Mouse (Mus musculus) lung, embryonic 15.5 days (tissue): Measurements from ENCODE around the gene Mark4. TPM values are rescaled to one million over a fixed set of nuclear protein-coding genes. Genes with fewer than 3 reads are reported as not detected.
A peak's percentile ranks its signal among the peaks of the same experiment; 100 is the strongest.

Experiments used
- ATAC-seq: fragments of 200-750 bp; cut with Nextera tagmentation; 2 replicates; pipeline ENCODE4 v1.8.0; 2017; ENCODE audit warnings: moderate number of reproducible peaks, borderline replicate concordance; ENCODE audit not compliant: low FRiP score, low TSS enrichment; ENCODE audit errors: extremely low read depth
- H3K27ac ChIP-seq: fragments of 300-500 bp; sonication (generic); 2 replicates; pipeline ENCODE4 v1.5.1; 2015; ENCODE audit warnings: moderate library complexity, mild to moderate bottlenecking, inconsistent platforms
- H3K27me3 ChIP-seq: fragments of 300-500 bp; sonication (generic); 2 replicates; pipeline ENCODE4 v1.6.1; 2015; ENCODE audit warnings: inconsistent platforms
- H3K36me3 ChIP-seq: fragments of 300-500 bp; sonication (generic); 2 replicates; pipeline ENCODE4 v1.6.1; 2015; ENCODE audit warnings: inconsistent platforms
- H3K4me1 ChIP-seq: fragments of 300-500 bp; sonication (generic); 2 replicates; pipeline ENCODE4 v1.6.1; 2015; ENCODE audit warnings: inconsistent platforms
- H3K4me2 ChIP-seq: fragments of 300-500 bp; sonication (generic); 2 replicates; pipeline ENCODE4 v1.6.1; 2015; ENCODE audit warnings: inconsistent platforms, mild to moderate bottlenecking, moderate library complexity
- H3K4me3 ChIP-seq: fragments of 300-500 bp; sonication (generic); 2 replicates; pipeline ENCODE4 v1.5.1; 2015; ENCODE audit warnings: mild to moderate bottlenecking, inconsistent platforms
- H3K9ac ChIP-seq: fragments of 300-500 bp; sonication (generic); 2 replicates; pipeline ENCODE4 v1.6.1; 2015; ENCODE audit warnings: inconsistent platforms
- H3K9me3 ChIP-seq: fragments of 300-500 bp; sonication (generic); 2 replicates; pipeline ENCODE4 v1.6.1; 2016; ENCODE audit warnings: inconsistent platforms
- WGBS: fragments of 180-500 bp; shearing (Covaris S2); methylation state at CpG from one replicate; pipeline ENCODE4 v1.1.7; 2015; 5-methylcytosine and 5-hydroxymethylcytosine counted together
- polyA plus RNA-seq: library from polyadenylated mRNA; unstranded; fragments of >200 nt; fragmentation: Nextera tagmentation; extraction: Ambion mirVana; gene quantifications from 2 replicates; pipeline ENCODE4 v1.2.1, GENCODE M21; 2015

Gene Mark4
- polyA plus RNA-seq, 1 experiment from 2014 or later, result 7.9 TPM

- no peak overlapping the region for H3K4me2 ChIP-seq
- no peaks in the 10 kb centered on the region for H3K9me3 ChIP-seq
- ATAC-seq, result peak; percentile 50; the same call in 1 of the 2 replicates
- 71% methylated on average over 11 of the region's 11 CpGs for WGBS
- H3K9ac ChIP-seq, result no peak overlapping the region
- H3K4me3 ChIP-seq, result no peak overlapping the region
- no peaks in the 10 kb centered on the region for H3K27me3 ChIP-seq
- no peaks in the 10 kb centered on the region for H3K36me3 ChIP-seq
- 0 out of 2 replicates have a peak overlapping the region, but pooled peaks have one; percentile 20 for H3K27ac ChIP-seq
- H3K4me1 ChIP-seq, result no peaks in the 10 kb centered on the region
Observed at GRCm38 (mm10) chr7:19410766-19411344, 47.8 kb downstream of the Mark4 start.

- Histone ChIP-seq H3K4me3 (no peak overlapping the region), H3K4me1 (0 out of 2 replicates have a peak, but pooled peaks cover 2% of the 10 kb centered on the region), H3K4me2 (no peak overlapping the region), H3K36me3 (no peaks in the 10 kb centered on the region), H3K9me3 (no peaks in the 10 kb centered on the region), H3K27me3 (peaks cover 6% of the 10 kb centered on the region), H3K9ac (no peak overlapping the region), H3K27ac (no peak overlapping the region)
- ATAC-seq, result no peak
- 45% methylated on average over 6 of the region's 6 CpGs for WGBS
Observed at GRCm38 (mm10) chr7:19409753-19410152, 48.9 kb downstream of the Mark4 start.

GRCm38 (mm10) chr7:19405417-19405816 lies 53.2 kb downstream of the Mark4 start:
- 3% methylated on average over 19 of the region's 19 CpGs for WGBS
- no peak overlapping the region for H3K9ac ChIP-seq
- no peak overlapping the region for H3K4me3 ChIP-seq
- H3K4me2 ChIP-seq, result peak overlapping the region; percentile 36
- H3K4me1 ChIP-seq, result peaks cover 8% of the 10 kb centered on the region; the same call in 1 of the 2 replicates
- H3K27ac ChIP-seq, result no peak overlapping the region
- H3K27me3 ChIP-seq, result peaks cover 39% of the 10 kb centered on the region
- ATAC-seq, result peak; percentile 37; the same call in 1 of the 2 replicates
- H3K36me3 ChIP-seq, result no peaks in the 10 kb centered on the region
- H3K9me3 ChIP-seq, result no peaks in the 10 kb centered on the region

DNA sequence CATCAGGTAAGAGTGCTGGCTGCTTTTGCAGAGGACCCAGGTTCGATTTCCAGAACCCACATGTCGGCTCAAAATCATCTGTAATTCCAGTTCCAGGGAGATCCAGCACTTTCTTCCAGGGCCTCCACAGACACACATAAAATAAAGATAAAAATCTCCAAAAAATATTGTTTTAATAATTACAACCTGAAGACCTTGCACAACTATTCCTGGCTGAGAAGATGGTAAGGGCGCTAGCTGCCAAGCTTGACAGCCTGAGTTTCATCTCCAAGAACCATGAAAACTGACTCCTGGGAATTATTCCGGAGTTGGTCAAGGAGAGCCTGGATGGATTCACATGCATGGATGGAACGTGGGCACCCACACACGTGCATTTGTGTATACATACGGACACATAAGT lies 54.1 kb downstream of the Mark4 start, which contains the start of gene Ckm:
Gene Ckm, plus strand, starts transcription at position 301 of the 400 bp plus-strand sequence.
- Histone ChIP-seq H3K4me1 (peaks cover 8% of the 10 kb centered on the region; the same call in 1 of the 2 replicates), H3K27me3 (peaks cover 48% of the 10 kb centered on the region), H3K4me2 (peak within 1 kb of the TSS; percentile 98), H3K36me3 (no peaks in the 10 kb centered on the region), H3K27ac (no peak within 1 kb of the TSS), H3K9ac (peak within 1 kb of the TSS; percentile 49), H3K9me3 (no peaks in the 10 kb centered on the region), H3K4me3 (peak within 1 kb of the TSS; percentile 67)
- WGBS, result 41% methylated on average over 7 of the region's 7 CpGs
- no peak for ATAC-seq

DNA sequence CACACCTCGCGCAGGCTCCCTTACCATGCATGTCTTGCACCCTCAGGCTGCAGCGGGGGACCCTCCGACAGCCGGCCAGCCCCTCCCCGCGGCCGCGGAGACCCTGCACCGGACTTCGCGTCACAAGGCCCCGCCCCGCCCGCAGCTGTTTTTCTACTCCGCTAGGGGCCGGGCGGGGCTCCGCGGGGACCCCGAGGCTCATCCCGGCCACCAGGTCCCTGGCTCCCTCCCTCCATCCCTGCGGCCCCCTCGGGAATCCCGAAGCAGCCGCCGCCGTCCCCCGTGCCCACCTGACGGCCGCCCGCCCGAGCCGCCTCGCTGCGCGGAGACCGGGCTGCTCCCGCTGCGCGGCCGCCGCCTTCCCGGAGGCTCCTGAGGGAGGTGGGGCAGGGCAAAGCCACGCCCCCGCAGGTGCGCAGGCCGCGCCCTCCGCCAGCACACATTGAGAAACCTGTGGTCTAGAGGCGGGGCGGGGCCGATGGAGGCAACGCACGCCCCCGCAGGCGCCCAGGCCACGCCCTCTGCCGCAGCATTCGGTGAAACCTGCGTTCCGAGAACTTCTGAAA lies 54.8 kb downstream of the Mark4 start, which contains the start of gene Klc3:
Gene Klc3, minus strand, starts transcription at position 374 of the 566 bp plus-strand sequence.
- Histone ChIP-seq H3K27me3 (peaks cover 48% of the 10 kb centered on the region), H3K36me3 (no peaks in the 10 kb centered on the region), H3K4me2 (peak within 1 kb of the TSS; percentile 98), H3K4me1 (peaks cover 8% of the 10 kb centered on the region; the same call in 1 of the 2 replicates), H3K27ac (no peak within 1 kb of the TSS), H3K9me3 (no peaks in the 10 kb centered on the region), H3K4me3 (peak within 1 kb of the TSS; percentile 67), H3K9ac (peak within 1 kb of the TSS; percentile 49)
- WGBS, result under 1% methylated on average over 61 of the region's 62 CpGs
- ATAC-seq, result peak; percentile 72

DNA sequence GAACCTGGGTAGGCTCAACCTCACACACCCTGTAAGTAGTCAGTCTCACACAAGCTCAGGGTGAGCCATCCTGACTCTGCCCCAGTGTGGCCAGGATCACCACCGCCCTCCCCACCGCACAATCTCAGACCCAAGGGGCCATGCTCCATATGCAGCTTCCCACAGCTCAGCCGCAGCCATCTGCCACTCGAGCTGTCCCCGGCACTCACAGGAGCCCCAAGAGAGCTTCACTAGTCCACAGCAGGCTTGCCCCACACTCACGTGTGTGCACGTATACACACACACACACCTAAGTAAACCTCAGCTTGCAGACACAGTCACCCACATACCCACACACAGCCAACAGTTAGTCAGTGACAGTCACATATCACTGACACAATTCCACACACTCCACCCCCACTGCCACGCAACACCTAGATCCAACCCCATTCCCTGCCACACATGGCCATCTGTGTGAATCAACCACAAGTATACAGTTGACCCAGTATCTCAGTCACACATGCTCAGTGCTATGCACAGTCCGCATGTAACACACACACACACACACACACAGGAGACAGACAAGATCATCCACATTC lies 56.0 kb downstream of the Mark4 start:
- no peaks in the 10 kb centered on the region for H3K36me3 ChIP-seq
- no peak overlapping the region for H3K27ac ChIP-seq
- H3K4me1 ChIP-seq, result peaks cover 8% of the 10 kb centered on the region; the same call in 1 of the 2 replicates
- 78% methylated on average over 9 of the region's 9 CpGs for WGBS
- no peak overlapping the region for H3K4me2 ChIP-seq
- ATAC-seq, result no peak
- no peak overlapping the region for H3K9ac ChIP-seq
- H3K4me3 ChIP-seq, result no peak overlapping the region
- no peaks in the 10 kb centered on the region for H3K9me3 ChIP-seq
- H3K27me3 ChIP-seq, result peaks cover 48% of the 10 kb centered on the region

DNA sequence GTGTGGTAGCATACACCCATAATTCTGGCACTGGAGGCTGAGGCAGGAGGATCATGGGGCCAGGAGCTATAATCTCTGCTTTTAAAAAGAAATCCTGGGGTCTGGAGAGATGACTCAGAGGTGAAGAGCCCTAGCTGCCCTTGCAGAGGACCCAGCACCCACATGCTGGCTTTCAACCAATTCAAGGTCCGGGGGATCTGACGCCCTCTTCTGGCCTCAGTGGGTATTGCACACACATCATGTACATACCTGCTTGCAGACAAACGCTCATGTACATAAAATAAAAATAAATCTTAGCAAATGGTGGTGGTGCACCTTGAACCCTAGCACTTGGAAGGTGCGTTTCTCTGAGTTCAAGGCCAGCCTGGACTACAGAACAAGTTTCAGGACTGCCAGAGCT lies 57.7 kb downstream of the Mark4 start:
- Histone ChIP-seq H3K9ac (no peak overlapping the region), H3K27ac (no peak overlapping the region), H3K27me3 (peaks cover 48% of the 10 kb centered on the region), H3K9me3 (no peaks in the 10 kb centered on the region), H3K36me3 (no peaks in the 10 kb centered on the region), H3K4me3 (no peak overlapping the region), H3K4me1 (peaks cover 8% of the 10 kb centered on the region; the same call in 1 of the 2 replicates), H3K4me2 (no peak overlapping the region)
- WGBS, result 77% methylated on average over 4 of the region's 4 CpGs
- ATAC-seq, result no peak

- 2% methylated on average over 27 of the region's 27 CpGs for WGBS
- Histone ChIP-seq H3K9me3 (no peaks in the 10 kb centered on the region), H3K36me3 (peaks cover 11% of the 10 kb centered on the region; the same call in 1 of the 2 replicates), H3K9ac (peak overlapping the region; percentile 31), H3K4me2 (peak overlapping the region; percentile 68), H3K27me3 (peaks cover 41% of the 10 kb centered on the region), H3K4me1 (peaks cover 6% of the 10 kb centered on the region; the same call in 1 of the 2 replicates), H3K4me3 (peak overlapping the region; percentile 34), H3K27ac (peak overlapping the region; percentile 69)
- peak; percentile 57; the same call in 1 of the 2 replicates for ATAC-seq
Observed at GRCm38 (mm10) chr7:19399496-19400280, 58.9 kb downstream of the Mark4 start.

DNA sequence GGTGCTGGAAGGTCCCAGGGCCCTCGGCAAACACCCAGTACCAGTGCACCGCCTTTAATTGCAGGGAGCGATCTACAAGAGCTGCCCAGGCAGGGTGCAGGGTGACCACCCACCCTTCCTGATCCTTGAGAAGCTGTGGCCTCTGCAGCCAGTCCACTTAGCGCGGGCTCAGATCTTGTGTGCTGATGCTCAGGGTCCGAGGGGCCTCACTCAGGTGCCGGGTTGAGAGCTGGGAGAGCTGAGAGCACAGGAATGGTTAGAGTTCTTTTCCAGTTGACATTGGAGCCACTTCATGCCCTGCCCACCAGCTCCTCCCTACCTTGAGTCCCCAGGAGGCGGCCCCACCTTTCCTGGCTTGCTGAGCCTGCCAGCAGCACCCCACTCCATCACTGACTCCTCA lies 64.1 kb downstream of the Mark4 start:
- Histone ChIP-seq H3K4me3 (no peak overlapping the region), H3K4me1 (no peaks in the 10 kb centered on the region), H3K36me3 (peaks cover 62% of the 10 kb centered on the region), H3K9me3 (no peaks in the 10 kb centered on the region), H3K27me3 (no peaks in the 10 kb centered on the region), H3K9ac (no peak overlapping the region), H3K27ac (peak overlapping the region; percentile 27), H3K4me2 (no peak overlapping the region)
- ATAC-seq, result 0 out of 2 replicates have a peak, but pooled peaks have one; percentile 6
- 78% methylated on average over 8 of the region's 8 CpGs for WGBS

GRCm38 (mm10) chr7:19388699-19389413 lies 69.8 kb downstream of the Mark4 start:
- H3K4me2 ChIP-seq, result no peak overlapping the region
- WGBS, result 73% methylated on average over 10 of the region's 10 CpGs
- no peak for ATAC-seq

DNA sequence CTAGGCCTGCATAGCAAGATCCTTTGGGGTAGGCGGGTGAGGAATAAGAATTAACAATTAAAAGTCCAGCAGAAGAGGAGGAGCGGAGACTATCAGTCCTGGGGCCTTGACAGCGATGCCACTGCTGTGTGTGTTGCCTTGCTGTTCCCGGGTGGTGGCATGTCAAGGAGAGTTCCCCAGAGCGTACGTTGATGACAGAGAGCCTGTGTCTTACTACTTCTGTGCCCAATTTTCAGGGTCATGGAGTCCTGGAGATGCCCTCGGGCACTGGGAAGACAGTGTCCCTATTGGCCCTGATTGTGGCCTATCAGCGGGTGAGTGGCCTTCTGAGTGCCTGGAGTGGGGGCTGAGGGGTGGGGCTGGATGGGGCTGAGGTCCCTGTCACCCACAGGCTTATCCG lies 74.9 kb downstream of the Mark4 start:
- no peaks in the 10 kb centered on the region for H3K9me3 ChIP-seq
- no peak overlapping the region for H3K9ac ChIP-seq
- ATAC-seq, result no peak
- 82% methylated on average over 9 of the region's 9 CpGs for WGBS
- H3K36me3 ChIP-seq, result peaks cover 39% of the 10 kb centered on the region
- H3K4me2 ChIP-seq, result peak overlapping the region; percentile 78; the same call in 1 of the 2 replicates
- H3K27ac ChIP-seq, result no peak overlapping the region
- no peak overlapping the region for H3K4me3 ChIP-seq
- no peaks in the 10 kb centered on the region for H3K27me3 ChIP-seq
- H3K4me1 ChIP-seq, result peaks cover 13% of the 10 kb centered on the region

More at GRCm38 (mm10) chr7:19388699-19389413, 69.8 kb downstream of the Mark4 start:
- H3K36me3 ChIP-seq, result peaks cover 89% of the 10 kb centered on the region
- H3K4me3 ChIP-seq, result no peak overlapping the region
- H3K9ac ChIP-seq, result no peak overlapping the region
- H3K9me3 ChIP-seq, result no peaks in the 10 kb centered on the region
- H3K27ac ChIP-seq, result no peak overlapping the region
- no peaks in the 10 kb centered on the region for H3K27me3 ChIP-seq
- no peaks in the 10 kb centered on the region for H3K4me1 ChIP-seq
